Mouse (Mus musculus) mammary gland, adult 2 months (tissue): ENCODE measurements around the gene Xdh. TPM values are rescaled to one million over a fixed set of nuclear protein-coding genes. Genes with fewer than 3 reads are reported as not detected.

Source experiments
- polyA plus RNA-seq: library from polyadenylated mRNA; depleted of rRNA; stranded (reverse); fragments of >200 nt; gene quantifications from 2 replicates; pipeline ENCODE4 v1.2.3, GENCODE M21; 2012; ENCODE audit warnings: low replicate concordance; rRNA removed

Xdh gene
- polyA plus RNA-seq, result 83.8 and 128 TPM in 2 replicates

DNA sequence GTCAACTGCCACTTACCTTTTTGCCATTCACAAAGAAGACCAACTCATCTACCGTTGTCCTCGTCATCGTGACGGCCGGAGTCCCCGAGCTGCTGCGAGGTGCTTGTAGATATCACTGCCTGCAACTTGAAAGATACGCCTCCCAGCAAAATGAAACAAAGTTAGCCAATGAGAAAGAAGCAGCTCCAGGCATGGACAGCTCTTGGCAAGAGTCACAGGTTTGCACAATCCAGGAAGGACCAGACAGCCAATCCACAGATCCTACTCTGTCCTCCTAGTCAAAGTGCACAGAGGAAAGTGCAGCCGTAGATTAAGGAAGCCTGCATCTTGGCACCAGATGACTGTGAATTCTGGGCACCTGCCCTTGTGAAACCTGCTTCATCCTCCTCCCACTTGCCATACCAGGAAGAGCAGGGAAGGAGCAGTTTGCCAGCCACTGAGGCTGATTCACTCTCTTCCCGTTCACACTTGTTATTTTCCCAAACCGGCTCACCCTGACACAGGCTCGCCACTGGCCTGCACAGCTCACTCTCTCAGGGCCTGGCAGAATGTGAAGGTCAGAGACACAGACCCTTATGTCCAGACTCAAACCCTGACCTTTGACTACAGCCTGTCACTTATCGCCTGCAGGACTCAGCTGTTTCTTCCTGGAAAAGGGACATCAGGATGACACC lies at the start of gene Xdh:
Gene Xdh, minus strand, starts transcription at position 135 of the 674 bp plus-strand sequence.

Other genes with a start within 250 kb of the Xdh start
- 0.39 and 0.66 TPM in 2 replicates for gene Galnt14, start 239.7 kb downstream of the Xdh start, polyA plus RNA-seq
- gene Ehd3, start 146.1 kb downstream of the Xdh start, polyA plus RNA-seq, result 14.7 and 16.6 TPM in 2 replicates
- gene Srd5a2, start 97.7 kb upstream of the Xdh start, polyA plus RNA-seq, result not detected in 2 replicates